Mouse (Mus musculus): Measurements from ENCODE around the gene 1500011B03Rik. TPM values are rescaled to one million over a fixed set of nuclear protein-coding genes. Genes with fewer than 3 reads are reported as not detected.

Gene 1500011B03Rik
- polyA plus RNA-seq, 1 experiment from 2014 or later = 306 TPM

DNA sequence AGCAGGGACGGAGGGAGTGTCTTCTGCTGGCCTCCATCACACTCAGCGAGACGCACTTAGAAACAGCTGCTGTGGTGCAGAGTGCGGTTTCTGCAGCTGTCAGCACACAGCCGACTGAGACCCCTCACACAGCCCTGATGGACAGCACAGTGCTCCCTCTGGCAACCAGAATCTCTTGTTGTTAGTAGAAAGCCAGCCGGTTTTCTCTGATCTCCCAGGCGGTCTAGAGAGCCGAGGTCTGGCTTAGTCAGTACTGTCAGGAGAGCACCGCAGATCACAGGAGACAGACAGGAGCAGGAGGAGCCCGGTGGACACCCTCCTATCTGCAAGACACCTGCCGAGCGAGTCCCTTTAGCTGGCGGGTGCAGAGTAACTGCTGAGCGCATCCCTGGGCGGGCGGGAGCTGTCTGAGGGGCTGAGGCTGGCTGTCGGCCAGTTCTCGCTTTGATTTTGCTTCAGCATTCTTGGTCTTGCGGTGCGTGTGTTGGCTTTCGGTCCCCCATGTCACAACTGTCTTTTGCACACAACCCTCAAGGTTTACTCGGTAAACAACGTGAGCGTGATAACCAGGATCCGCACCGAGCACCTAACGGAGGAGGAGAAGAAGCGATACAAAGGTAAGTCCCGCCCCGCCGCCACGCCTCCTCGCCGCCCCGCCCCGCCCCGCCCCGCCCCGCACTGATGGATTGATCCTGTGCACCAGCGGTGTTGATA lies 26.8 kb downstream of the 1500011B03Rik start:
- Histone ChIP-seq H3K36me3 (ENCODE audit: control insufficient read depth, insufficient read depth, low read length) (peaks cover 26% of the 10 kb centered on the region), H3K27me3 (ENCODE audit: control insufficient read depth, insufficient read depth, low read depth, low read length) (no peaks in the 10 kb centered on the region), H3K4me3 (ENCODE audit: low read depth, low read length) (peak overlapping the region; percentile 18), H3K9me3 (replicated peaks; ENCODE audit: control insufficient read depth, low read length, poor library complexity, severe bottlenecking) (no peaks in the 10 kb centered on the region), H3K4me1 (ENCODE audit: control insufficient read depth, insufficient read depth, low read length) (peaks cover 12% of the 10 kb centered on the region; the same call in 1 of the 2 replicates), H3K9ac (ENCODE audit: low read depth, low read length) (peak overlapping the region; percentile 18; the same call in 1 of the 2 replicates), H3K4me2 (ENCODE audit: low read length) (peak overlapping the region; percentile 52), H3K27ac (ENCODE audit: low read length) (peak overlapping the region; percentile 19)
- ATAC-seq = peak; percentile 68; the same call in 1 of the 2 replicates
- 4% methylated on average over 40 of the region's 40 CpGs for WGBS

- no peak overlapping the region for H3K9ac ChIP-seq (ENCODE audit: low read depth, low read length)
- H3K4me2 ChIP-seq (ENCODE audit: low read length) = no peak overlapping the region
- no peak overlapping the region for H3K27ac ChIP-seq (ENCODE audit: low read length)
- WGBS = 46% methylated on average over 9 of the region's 9 CpGs
- ATAC-seq = no peak
- H3K36me3 ChIP-seq (ENCODE audit: control insufficient read depth, insufficient read depth, low read length) = peaks cover 30% of the 10 kb centered on the region
- H3K4me1 ChIP-seq (ENCODE audit: control insufficient read depth, insufficient read depth, low read length) = peaks cover 12% of the 10 kb centered on the region; the same call in 1 of the 2 replicates
- H3K9me3 ChIP-seq (replicated peaks; ENCODE audit: control insufficient read depth, low read length, poor library complexity, severe bottlenecking) = no peaks in the 10 kb centered on the region
- H3K27me3 ChIP-seq (ENCODE audit: control insufficient read depth, insufficient read depth, low read depth, low read length) = no peaks in the 10 kb centered on the region
- no peak overlapping the region for H3K4me3 ChIP-seq (ENCODE audit: low read depth, low read length)
These were observed 27.6 kb downstream of the 1500011B03Rik start for GRCm38 (mm10) chr5:114795653-114796052.

DNA sequence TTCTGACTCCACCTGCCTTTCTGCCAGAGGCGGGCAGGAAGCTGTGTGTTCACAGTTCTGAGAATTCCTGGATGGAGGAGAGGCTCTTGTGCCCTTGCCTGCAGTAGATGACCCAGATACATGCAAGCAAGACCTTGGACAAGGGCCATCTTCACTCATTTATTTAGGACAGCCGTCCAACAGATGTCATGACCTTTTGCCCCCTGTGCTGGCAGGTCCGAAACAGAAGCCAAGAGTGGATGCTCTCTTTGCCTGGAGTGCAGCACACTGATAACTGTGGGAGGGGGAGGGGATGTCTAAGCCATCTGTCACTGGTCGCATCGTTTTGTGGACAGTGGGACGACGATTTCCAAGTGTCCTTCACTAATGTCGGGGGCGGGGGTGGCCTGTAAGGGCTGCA lies 28.0 kb downstream of the 1500011B03Rik start:
- no peak overlapping the region for H3K27ac ChIP-seq (ENCODE audit: low read length)
- H3K9ac ChIP-seq (ENCODE audit: low read depth, low read length) = peak overlapping the region; percentile 5; the same call in 1 of the 2 replicates
- H3K27me3 ChIP-seq (ENCODE audit: control insufficient read depth, insufficient read depth, low read depth, low read length) = no peaks in the 10 kb centered on the region
- H3K4me1 ChIP-seq (ENCODE audit: control insufficient read depth, insufficient read depth, low read length) = peaks cover 12% of the 10 kb centered on the region; the same call in 1 of the 2 replicates
- no peaks in the 10 kb centered on the region for H3K9me3 ChIP-seq (replicated peaks; ENCODE audit: control insufficient read depth, low read length, poor library complexity, severe bottlenecking)
- WGBS = 40% methylated on average over 9 of the region's 9 CpGs
- no peak overlapping the region for H3K4me2 ChIP-seq (ENCODE audit: low read length)
- no peak overlapping the region for H3K4me3 ChIP-seq (ENCODE audit: low read depth, low read length)
- peaks cover 28% of the 10 kb centered on the region for H3K36me3 ChIP-seq (ENCODE audit: control insufficient read depth, insufficient read depth, low read length)
- ATAC-seq = no peak

GRCm38 (mm10) chr5:114794609-114795008 lies 28.7 kb downstream of the 1500011B03Rik start:
- no peak overlapping the region for H3K27ac ChIP-seq (ENCODE audit: low read length)
- peaks cover 12% of the 10 kb centered on the region; the same call in 1 of the 2 replicates for H3K4me1 ChIP-seq (ENCODE audit: control insufficient read depth, insufficient read depth, low read length)
- peaks cover 28% of the 10 kb centered on the region for H3K36me3 ChIP-seq (ENCODE audit: control insufficient read depth, insufficient read depth, low read length)
- no peak for ATAC-seq
- no peak overlapping the region for H3K4me3 ChIP-seq (ENCODE audit: low read depth, low read length)
- H3K9me3 ChIP-seq (replicated peaks; ENCODE audit: control insufficient read depth, low read length, poor library complexity, severe bottlenecking) = no peaks in the 10 kb centered on the region
- H3K4me2 ChIP-seq (ENCODE audit: low read length) = no peak overlapping the region
- 70% methylated on average over 4 of the region's 4 CpGs for WGBS
- H3K9ac ChIP-seq (ENCODE audit: low read depth, low read length) = no peak overlapping the region
- no peaks in the 10 kb centered on the region for H3K27me3 ChIP-seq (ENCODE audit: control insufficient read depth, insufficient read depth, low read depth, low read length)

DNA sequence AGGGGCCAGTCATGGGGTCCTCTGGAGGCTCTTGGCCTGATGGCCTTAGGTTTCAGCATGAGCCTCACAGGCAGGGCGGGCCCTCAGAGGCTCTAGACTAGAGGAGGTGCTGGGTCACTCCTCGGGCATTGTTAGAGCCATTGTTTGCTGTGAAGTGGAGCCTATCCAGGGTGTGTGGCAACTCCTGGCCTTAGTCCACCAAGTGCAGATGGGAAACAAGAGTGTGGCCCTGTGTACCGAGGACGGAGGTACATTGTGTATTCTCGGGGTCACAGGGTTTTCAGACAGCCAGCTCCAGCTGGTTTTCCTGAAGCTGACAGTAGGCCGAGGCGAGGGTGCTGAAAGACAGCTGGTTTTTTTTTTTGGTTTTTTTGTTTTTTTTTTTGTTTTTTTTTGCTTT lies 30.0 kb downstream of the 1500011B03Rik start:
- H3K4me2 ChIP-seq (ENCODE audit: low read length) = no peak overlapping the region
- no peak overlapping the region for H3K27ac ChIP-seq (ENCODE audit: low read length)
- H3K36me3 ChIP-seq (ENCODE audit: control insufficient read depth, insufficient read depth, low read length) = peaks cover 27% of the 10 kb centered on the region
- WGBS = 63% methylated on average over 7 of the region's 7 CpGs
- no peak overlapping the region for H3K4me3 ChIP-seq (ENCODE audit: low read depth, low read length)
- H3K4me1 ChIP-seq (ENCODE audit: control insufficient read depth, insufficient read depth, low read length) = peaks cover 12% of the 10 kb centered on the region; the same call in 1 of the 2 replicates
- no peak overlapping the region for H3K9ac ChIP-seq (ENCODE audit: low read depth, low read length)
- no peak for ATAC-seq
- H3K9me3 ChIP-seq (replicated peaks; ENCODE audit: control insufficient read depth, low read length, poor library complexity, severe bottlenecking) = no peaks in the 10 kb centered on the region
- no peaks in the 10 kb centered on the region for H3K27me3 ChIP-seq (ENCODE audit: control insufficient read depth, insufficient read depth, low read depth, low read length)

GRCm38 (mm10) chr5:114785196-114785595 lies 38.1 kb downstream of the 1500011B03Rik start:
- H3K4me2 ChIP-seq (ENCODE audit: low read length) = no peak overlapping the region
- peaks cover 21% of the 10 kb centered on the region for H3K36me3 ChIP-seq (ENCODE audit: control insufficient read depth, insufficient read depth, low read length)
- H3K4me1 ChIP-seq (ENCODE audit: control insufficient read depth, insufficient read depth, low read length) = peaks cover 2% of the 10 kb centered on the region; the same call in 1 of the 2 replicates
- no peak overlapping the region for H3K27ac ChIP-seq (ENCODE audit: low read length)
- no peak overlapping the region for H3K9ac ChIP-seq (ENCODE audit: low read depth, low read length)
- H3K4me3 ChIP-seq (ENCODE audit: low read depth, low read length) = no peak overlapping the region
- no peaks in the 10 kb centered on the region for H3K9me3 ChIP-seq (replicated peaks; ENCODE audit: control insufficient read depth, low read length, poor library complexity, severe bottlenecking)
- 67% methylated on average over 5 of the region's 5 CpGs for WGBS
- H3K27me3 ChIP-seq (ENCODE audit: control insufficient read depth, insufficient read depth, low read depth, low read length) = no peaks in the 10 kb centered on the region
- ATAC-seq = no peak

DNA sequence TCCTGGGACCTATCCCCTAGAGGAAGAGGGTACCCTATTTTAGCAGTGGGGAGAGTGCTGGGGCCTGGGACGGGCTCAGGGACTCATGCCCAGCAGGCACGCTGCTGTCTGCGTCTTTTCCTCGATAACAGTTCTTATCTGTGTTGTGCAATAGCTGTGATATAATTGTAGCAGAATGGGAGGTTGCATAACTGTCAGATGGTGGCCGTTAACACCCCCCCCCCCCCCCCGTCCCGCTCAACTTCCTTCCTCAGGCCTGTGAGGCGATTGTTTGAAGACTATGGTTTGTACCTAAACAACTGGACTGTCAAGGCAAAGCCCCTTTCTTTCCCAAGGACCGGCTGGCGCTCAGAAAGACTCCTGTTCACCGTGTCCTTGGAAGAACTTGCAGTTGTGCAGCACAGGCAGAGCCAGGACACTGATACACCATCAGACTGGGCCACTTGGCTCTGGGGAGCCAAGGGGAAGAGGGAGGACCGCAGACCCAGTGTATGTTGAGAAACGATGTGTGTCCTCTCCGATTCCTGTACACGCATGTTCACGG lies 38.6 kb downstream of the 1500011B03Rik start:
- Histone ChIP-seq H3K4me3 (ENCODE audit: low read depth, low read length) (no peak overlapping the region), H3K27ac (ENCODE audit: low read length) (no peak overlapping the region), H3K36me3 (ENCODE audit: control insufficient read depth, insufficient read depth, low read length) (peaks cover 21% of the 10 kb centered on the region), H3K27me3 (ENCODE audit: control insufficient read depth, insufficient read depth, low read depth, low read length) (no peaks in the 10 kb centered on the region), H3K9ac (ENCODE audit: low read depth, low read length) (no peak overlapping the region), H3K4me1 (ENCODE audit: control insufficient read depth, insufficient read depth, low read length) (peaks cover 2% of the 10 kb centered on the region; the same call in 1 of the 2 replicates), H3K4me2 (ENCODE audit: low read length) (no peak overlapping the region), H3K9me3 (replicated peaks; ENCODE audit: control insufficient read depth, low read length, poor library complexity, severe bottlenecking) (no peaks in the 10 kb centered on the region)
- WGBS = 79% methylated on average over 16 of the region's 16 CpGs
- ATAC-seq = no peak

DNA sequence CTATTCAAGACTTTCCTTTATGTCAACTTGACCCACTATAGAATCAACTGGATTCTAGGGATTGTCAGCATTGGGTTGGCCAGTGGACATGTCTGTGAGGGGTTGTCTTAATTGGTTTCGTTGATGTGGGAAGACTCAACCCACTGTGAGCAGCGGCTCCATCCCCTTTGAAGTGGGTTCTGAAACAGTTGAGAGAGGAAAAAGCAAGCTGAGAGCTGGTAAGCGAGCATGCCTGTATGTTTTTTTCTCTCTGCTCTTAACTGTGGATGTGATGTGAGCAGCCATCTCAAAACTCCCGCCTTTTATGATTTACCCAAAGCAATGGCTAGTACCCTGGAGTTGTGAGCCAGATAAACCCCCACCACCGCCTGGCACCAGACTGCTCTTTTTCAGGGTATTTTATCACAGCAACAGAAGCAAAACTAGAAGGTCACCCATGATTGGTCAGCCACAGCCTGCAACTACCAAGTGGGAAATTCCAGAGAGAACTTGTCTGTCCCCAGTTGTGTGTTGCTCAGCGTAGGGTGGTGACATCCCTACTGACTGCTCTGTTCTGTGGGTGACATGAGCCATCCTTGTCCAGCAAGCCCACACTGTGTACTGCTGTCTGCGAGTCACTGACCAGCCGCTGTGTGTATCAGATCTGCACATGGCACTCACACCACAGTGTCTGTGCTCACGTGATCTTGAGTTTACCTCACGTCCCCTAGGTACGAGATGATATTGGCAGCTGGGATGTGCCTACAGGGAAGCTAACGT lies 39.7 kb downstream of the 1500011B03Rik start:
- Histone ChIP-seq H3K27me3 (ENCODE audit: control insufficient read depth, insufficient read depth, low read depth, low read length) (no peaks in the 10 kb centered on the region), H3K9me3 (replicated peaks; ENCODE audit: control insufficient read depth, low read length, poor library complexity, severe bottlenecking) (no peaks in the 10 kb centered on the region), H3K4me1 (ENCODE audit: control insufficient read depth, insufficient read depth, low read length) (peaks cover 9% of the 10 kb centered on the region), H3K27ac (ENCODE audit: low read length) (no peak overlapping the region), H3K36me3 (ENCODE audit: control insufficient read depth, insufficient read depth, low read length) (peaks cover 17% of the 10 kb centered on the region), H3K9ac (ENCODE audit: low read depth, low read length) (no peak overlapping the region), H3K4me3 (ENCODE audit: low read depth, low read length) (no peak overlapping the region), H3K4me2 (ENCODE audit: low read length) (no peak overlapping the region)
- ATAC-seq = no peak
- WGBS = 78% methylated on average over 12 of the region's 12 CpGs
